Mouse (Mus musculus): Measurements from ENCODE around the gene Dynll1. TPM values are rescaled to one million over a fixed set of nuclear protein-coding genes. Genes with fewer than 3 reads are reported as not detected.

Dynll1 gene
- total and polyA plus RNA-seq, 3 experiments: 65.1 to 85.6 (median 65.2) TPM

GRCm38 (mm10) chr5:115279226-115280049, 21.4 kb downstream of the Dynll1 start, which contains the start of gene Coq5:
Coq5 (plus strand) TSS chr5:115279666.
- H3K79me2 ChIP-seq (replicated peaks; ENCODE audit: control insufficient read depth, insufficient read depth, low read length): peaks cover 2% of the 10 kb centered on the region; the same call in 1 of the 2 replicates
- peak; percentile 90 to 96 for DNase-seq
- 2% methylated on average over 45 of the region's 45 CpGs for WGBS
- no peak for TF ChIP-seq CTCF (IDR thresholded peaks at IDR 0.05)
- peak; percentile 74 for TF ChIP-seq POLR2A (IDR thresholded peaks at IDR 0.05; ENCODE audit: insufficient read depth, low read depth, low read length)
- TF ChIP-seq EP300 (IDR thresholded peaks at IDR 0.05; ENCODE audit: insufficient read depth, low read depth, low read length): 0 out of 2 replicates have a peak, but pooled peaks have one; percentile 17
- intact Hi-C loops (cut with DNase I): loop anchor here (2.0 to 10.0 kb wide), 3 partner anchors 21 to 205 kb away; partner anchors contain the start of genes Dynll1, Gatc, Sirt4 and Triap1
- peak within 1 kb of the TSS; percentile 95 for H3K9ac ChIP-seq (ENCODE audit: low read depth, low read length)
- no peaks in the 10 kb centered on the region for H3K27me3 ChIP-seq (ENCODE audit: control insufficient read depth, insufficient read depth, low read length)
- peak within 1 kb of the TSS; percentile 85 for H3K27ac ChIP-seq
- H3K4me1 ChIP-seq (ENCODE audit: control insufficient read depth, insufficient read depth, low read length): peaks cover 4% of the 10 kb centered on the region; the same call in 1 of the 2 replicates
- H3K4me3 ChIP-seq: peak within 1 kb of the TSS; percentile 93
- H3K36me3 ChIP-seq (ENCODE audit: control insufficient read depth, insufficient read depth, low read length): no peaks in the 10 kb centered on the region

- WGBS: 53% methylated on average over 2 of the region's 2 CpGs
- intact Hi-C loops (cut with DNase I): loop anchor here (10.0 kb wide), 1 partner anchor 206 kb away; the partner anchor contains the start of gene Sirt4
- TF ChIP-seq EP300 (IDR thresholded peaks at IDR 0.05; ENCODE audit: insufficient read depth, low read depth, low read length) (no peak), CTCF (IDR thresholded peaks at IDR 0.05) (no peak)
- peaks cover 4% of the 10 kb centered on the region; the same call in 1 of the 2 replicates for H3K4me1 ChIP-seq (ENCODE audit: control insufficient read depth, insufficient read depth, low read length)
- no peak for DNase-seq
- no peaks in the 10 kb centered on the region for H3K27me3 ChIP-seq (ENCODE audit: control insufficient read depth, insufficient read depth, low read length)
- H3K79me2 ChIP-seq (replicated peaks; ENCODE audit: control insufficient read depth, insufficient read depth, low read length): peaks cover 2% of the 10 kb centered on the region; the same call in 1 of the 2 replicates
- no peaks in the 10 kb centered on the region for H3K36me3 ChIP-seq (ENCODE audit: control insufficient read depth, insufficient read depth, low read length)
- H3K4me3 ChIP-seq: no peak overlapping the region
- no peak overlapping the region for H3K27ac ChIP-seq
- H3K9ac ChIP-seq (ENCODE audit: low read depth, low read length): no peak overlapping the region
These were observed 22.0 kb downstream of the Dynll1 start for GRCm38 (mm10) chr5:115278785-115279184.

GRCm38 (mm10) chr5:115278053-115278452, 22.7 kb downstream of the Dynll1 start:
- H3K9ac ChIP-seq (ENCODE audit: low read depth, low read length): no peak overlapping the region
- no peak overlapping the region for H3K4me3 ChIP-seq
- no peaks in the 10 kb centered on the region for H3K27me3 ChIP-seq (ENCODE audit: control insufficient read depth, insufficient read depth, low read length)
- no peak for TF ChIP-seq CTCF (IDR thresholded peaks at IDR 0.05)
- TF ChIP-seq POLR2A (IDR thresholded peaks at IDR 0.05; ENCODE audit: insufficient read depth, low read depth, low read length): no peak
- no peak for TF ChIP-seq EP300 (IDR thresholded peaks at IDR 0.05; ENCODE audit: insufficient read depth, low read depth, low read length)
- peaks cover 2% of the 10 kb centered on the region; the same call in 1 of the 2 replicates for H3K79me2 ChIP-seq (replicated peaks; ENCODE audit: control insufficient read depth, insufficient read depth, low read length)
- intact Hi-C loops (cut with DNase I): loop anchor here (10.0 kb wide), 1 partner anchor 207 kb away; the partner anchor contains the start of gene Sirt4
- WGBS: 64% methylated on average over 1 of the region's 1 CpGs
- H3K36me3 ChIP-seq (ENCODE audit: control insufficient read depth, insufficient read depth, low read length): peaks cover 3% of the 10 kb centered on the region; the same call in 1 of the 2 replicates
- peaks cover 6% of the 10 kb centered on the region for H3K4me1 ChIP-seq (ENCODE audit: control insufficient read depth, insufficient read depth, low read length)
- no peak for DNase-seq
- H3K27ac ChIP-seq: no peak overlapping the region

GRCm38 (mm10) chr5:115275998-115276397, 24.8 kb downstream of the Dynll1 start:
- Histone ChIP-seq H3K27me3 (ENCODE audit: control insufficient read depth, insufficient read depth, low read length) (no peaks in the 10 kb centered on the region), H3K79me2 (replicated peaks; ENCODE audit: control insufficient read depth, insufficient read depth, low read length) (peaks cover 10% of the 10 kb centered on the region), H3K36me3 (ENCODE audit: control insufficient read depth, insufficient read depth, low read length) (peaks cover 5% of the 10 kb centered on the region), H3K4me3 (no peak overlapping the region), H3K9ac (ENCODE audit: low read depth, low read length) (no peak overlapping the region), H3K27ac (no peak overlapping the region), H3K4me1 (ENCODE audit: control insufficient read depth, insufficient read depth, low read length) (peaks cover 4% of the 10 kb centered on the region)
- WGBS: 49% methylated on average over 14 of the region's 14 CpGs
- intact Hi-C loops (cut with DNase I): loop anchor here (10.0 kb wide), 1 partner anchor 209 kb away; the partner anchor contains the start of gene Sirt4
- TF ChIP-seq EP300 (IDR thresholded peaks at IDR 0.05; ENCODE audit: insufficient read depth, low read depth, low read length) (no peak), CTCF (IDR thresholded peaks at IDR 0.05) (peak; percentile 59)
- no peak for DNase-seq

- H3K27me3 ChIP-seq (ENCODE audit: control insufficient read depth, insufficient read depth, low read length): no peaks in the 10 kb centered on the region
- intact Hi-C loops (cut with DNase I): loop anchor here (10.0 kb wide), 1 partner anchor 210 kb away; the partner anchor contains the start of gene Sirt4
- TF ChIP-seq CTCF (IDR thresholded peaks at IDR 0.05) (no peak), EP300 (IDR thresholded peaks at IDR 0.05; ENCODE audit: insufficient read depth, low read depth, low read length) (no peak), POLR2A (IDR thresholded peaks at IDR 0.05; ENCODE audit: insufficient read depth, low read depth, low read length) (no peak)
- H3K27ac ChIP-seq: no peak overlapping the region
- no peak overlapping the region for H3K9ac ChIP-seq (ENCODE audit: low read depth, low read length)
- peaks cover 8% of the 10 kb centered on the region for H3K4me1 ChIP-seq (ENCODE audit: control insufficient read depth, insufficient read depth, low read length)
- DNase-seq: no peak
- H3K4me3 ChIP-seq: no peak overlapping the region
- H3K36me3 ChIP-seq (ENCODE audit: control insufficient read depth, insufficient read depth, low read length): peaks cover 17% of the 10 kb centered on the region
- 80% methylated on average over 1 of the region's 1 CpGs for WGBS
- H3K79me2 ChIP-seq (replicated peaks; ENCODE audit: control insufficient read depth, insufficient read depth, low read length): peaks cover 10% of the 10 kb centered on the region
These were observed 26.0 kb downstream of the Dynll1 start for GRCm38 (mm10) chr5:115274771-115275170.
